Mouse (Mus musculus) c-Kit-negative CD71-positive TER-119-positive erythroid progenitor cells, embryonic 14.5 days (primary cell): ENCODE measurements around the gene Ift140.
"Not testable (repeated sequence)": the region's sequence is repeated elsewhere in the genome, so short reads cannot be mapped to it uniquely, and the experiment has no call there.

Source experiments
- DNase-seq: peaks from one replicate; pipeline ENCODE4 v3.0.0-alpha.2; 2013; ENCODE audit warnings: low read depth, low spot score

Ift140 gene

DNA sequence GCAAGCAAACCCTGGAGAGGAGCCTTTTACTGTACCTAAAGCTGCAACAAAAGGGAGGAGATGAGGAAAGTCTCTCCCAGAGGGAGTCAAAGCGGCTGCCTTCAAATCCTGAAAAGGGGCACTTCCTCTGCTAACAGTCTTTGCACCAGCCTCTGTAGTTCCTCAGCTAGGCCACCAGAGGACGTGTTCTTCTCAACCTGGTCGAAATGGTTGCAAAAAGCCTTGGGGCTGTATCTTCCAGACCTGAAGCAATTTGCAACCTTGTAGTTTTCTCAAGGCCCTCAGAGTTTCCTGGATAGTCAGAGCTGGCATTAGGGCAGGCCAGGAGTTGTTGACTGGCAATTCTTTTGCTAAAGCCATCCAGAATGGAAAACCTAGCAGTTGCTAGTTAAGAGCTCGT is 101.4 kb downstream of the Ift140 start:
- no peak for DNase-seq

GRCm38 (mm10) chr17:25120406-25120805 is 104.5 kb downstream of the Ift140 start, which contains the start of gene Ptx4:
Gene Ptx4, plus strand, starts transcription at chr17:25120760.
- DNase-seq, result no peak

GRCm38 (mm10) chr17:25123979-25124378 is 108.1 kb downstream of the Ift140 start:
- DNase-seq, result no peak

DNA sequence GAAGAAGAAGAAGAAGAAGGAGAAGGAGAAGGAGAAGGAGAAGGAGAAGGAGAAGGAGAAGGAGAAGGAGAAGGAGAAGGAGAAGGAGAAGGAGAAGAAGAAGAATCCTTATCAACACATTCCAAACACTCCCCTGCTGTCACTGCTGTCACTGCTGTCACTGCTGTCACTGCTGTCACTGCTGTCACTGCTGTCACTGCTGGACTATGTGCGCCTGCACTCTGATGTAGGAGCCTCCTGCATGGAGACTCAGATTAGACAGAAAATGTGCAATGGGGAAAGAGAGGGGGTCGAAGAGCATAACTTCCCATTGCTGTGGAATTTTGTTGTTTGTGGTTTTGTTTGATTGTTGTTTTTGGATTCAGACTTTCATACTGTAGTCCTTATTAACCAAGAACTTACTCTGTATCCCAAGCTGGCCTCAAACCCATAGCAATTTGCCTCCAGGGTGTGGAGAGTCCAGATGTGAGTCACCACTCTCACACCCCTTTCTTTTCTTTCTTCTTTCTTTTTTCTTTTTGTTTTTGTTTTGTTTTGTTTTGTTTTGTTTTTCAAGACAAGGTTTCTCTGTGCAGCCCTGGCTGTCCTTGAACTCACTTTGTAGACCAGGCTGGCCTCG is 109.7 kb downstream of the Ift140 start:
- DNase-seq, result not testable (repeated sequence)

DNA sequence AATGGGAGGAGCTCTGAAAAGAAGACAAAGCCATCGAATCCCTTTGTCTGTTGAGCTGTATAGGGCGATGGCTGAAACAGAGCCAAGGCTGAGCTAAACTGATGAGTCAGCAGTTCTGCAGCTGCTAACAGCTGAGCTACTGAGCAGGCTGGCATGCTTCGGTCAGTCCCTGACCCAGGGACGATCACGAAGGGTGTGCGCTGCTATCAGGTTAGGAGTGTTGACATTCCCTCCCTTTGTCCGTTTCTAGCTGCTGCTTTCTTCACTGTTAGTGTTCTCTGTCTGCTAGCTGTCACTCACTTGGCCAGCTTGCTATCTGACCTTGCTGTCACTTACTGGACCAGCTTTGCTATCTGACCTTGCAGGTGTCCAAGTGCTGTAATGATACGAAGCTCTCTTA is 111.2 kb downstream of the Ift140 start:
- DNase-seq, result peak; percentile 48

DNA sequence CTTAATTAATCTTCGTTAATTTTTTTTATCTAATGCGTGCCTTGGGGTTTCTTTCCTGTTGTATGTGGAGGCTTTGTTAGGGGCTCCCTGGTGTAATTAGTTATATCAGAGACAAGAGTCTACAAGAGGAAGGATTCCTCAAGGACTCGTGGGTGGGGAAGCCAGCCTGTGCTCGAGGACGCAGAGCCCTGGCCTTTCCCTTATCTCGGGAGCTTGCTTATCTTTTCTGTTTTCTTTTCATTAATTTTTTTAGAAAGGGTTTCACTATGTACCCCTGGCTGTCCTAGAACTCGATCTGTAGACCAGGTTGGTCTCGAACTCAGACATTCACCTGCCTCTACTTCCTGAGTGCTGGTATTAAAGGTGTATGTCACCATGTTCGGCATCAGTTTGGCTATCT is 111.8 kb downstream of the Ift140 start:
- no peak for DNase-seq

DNA sequence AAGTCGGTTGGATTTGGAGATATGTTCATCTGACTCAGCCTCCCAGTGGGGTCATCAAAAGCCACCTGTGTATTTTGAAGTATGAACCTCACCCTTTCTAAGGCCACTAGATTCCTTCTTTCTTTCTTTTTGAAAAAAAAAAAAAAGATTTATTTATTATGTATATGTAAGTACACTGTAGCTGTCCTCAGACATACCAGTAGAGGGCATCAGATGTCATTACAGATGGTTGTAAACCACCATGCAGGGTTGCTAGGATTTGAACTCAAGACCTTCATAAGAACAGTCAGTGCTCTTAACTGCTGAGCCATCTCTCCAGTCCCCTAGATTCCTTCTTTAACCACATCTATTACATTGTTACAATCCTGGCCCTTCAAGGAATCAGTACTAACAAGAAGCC is 114.2 kb downstream of the Ift140 start:
- DNase-seq, result no peak

- peak; percentile 76 for DNase-seq
Observed at GRCm38 (mm10) chr17:25133275-25133698, 117.4 kb downstream of the Ift140 start, which contains the start of gene Clcn7. Gene Clcn7, plus strand, starts transcription at chr17:25133391.

DNA sequence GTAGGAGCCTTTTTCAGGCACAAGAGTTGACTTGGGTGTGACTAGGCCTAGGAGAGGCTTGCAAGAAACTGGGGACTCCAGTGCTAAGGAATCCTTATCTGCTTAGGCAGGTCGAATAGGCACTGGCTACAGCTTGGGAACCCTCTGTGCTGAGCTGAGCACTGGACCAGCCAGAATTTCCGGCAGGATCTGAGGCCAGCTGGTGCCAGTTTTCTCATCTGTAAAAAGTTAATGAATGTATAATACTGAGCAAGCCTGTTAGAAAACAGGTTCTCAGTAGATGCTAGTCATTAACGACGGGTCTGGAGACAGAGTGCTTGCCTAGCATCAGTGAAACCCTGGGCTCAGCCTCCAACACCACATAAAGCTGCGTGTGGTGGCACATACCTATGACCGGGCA is 119.7 kb downstream of the Ift140 start:
- DNase-seq, result no peak

DNA sequence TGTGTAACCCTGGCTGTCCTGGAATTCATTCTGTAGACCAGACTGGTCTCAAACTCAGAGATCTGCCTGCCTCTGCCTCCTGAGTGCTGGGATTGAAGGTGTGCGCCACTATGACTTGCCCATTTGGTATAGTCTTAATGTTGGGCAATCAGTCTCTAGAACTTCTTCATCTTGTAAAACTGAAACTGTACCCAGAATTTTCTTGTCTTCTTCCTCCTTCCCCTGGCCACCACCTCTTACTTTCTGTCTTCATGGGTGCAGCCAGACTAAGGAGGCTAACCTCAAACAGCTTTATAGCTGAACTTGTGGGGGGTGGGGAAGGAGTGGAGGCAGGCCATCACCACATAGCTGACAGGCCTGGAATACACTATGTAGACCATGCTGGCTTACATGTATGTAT is 122.9 kb downstream of the Ift140 start:
- DNase-seq, result no peak

DNA sequence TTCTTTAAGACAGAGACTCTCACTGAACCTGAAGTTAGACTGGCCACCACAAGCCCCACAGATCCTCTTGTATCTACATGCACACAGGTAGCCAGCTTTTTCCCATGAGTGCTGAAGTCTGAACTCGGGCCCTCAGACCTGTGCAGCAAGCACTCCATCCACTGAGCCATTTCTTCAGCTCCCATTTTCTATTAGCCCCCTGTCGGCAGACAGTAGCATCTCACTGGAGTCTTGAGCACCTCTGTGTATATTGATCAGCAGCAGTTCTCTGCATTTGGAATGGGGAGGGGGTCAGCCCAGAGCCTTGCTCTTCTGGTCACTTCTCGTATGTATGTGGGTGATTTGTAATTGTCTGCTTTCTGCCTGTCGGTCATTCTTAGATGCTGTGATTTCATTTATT is 124.1 kb downstream of the Ift140 start:
- no peak for DNase-seq
